Mouse (Mus musculus): Measurements from ENCODE around the gene Olfm2. TPM values are rescaled to one million over a fixed set of nuclear protein-coding genes. Genes with fewer than 3 reads are reported as not detected.

Olfm2 gene
- polyA plus RNA-seq, 1 experiment from 2014 or later: 0.25 TPM

GRCm38 (mm10) chr9:20737227-20737626, 8.9 kb downstream of the Olfm2 start:
- 70% methylated on average over 2 of the region's 2 CpGs for WGBS (ENCODE audit: insufficient replicate concordance)
- Histone ChIP-seq H3K36me3 (ENCODE audit: control insufficient read depth, insufficient read depth) (no peaks in the 10 kb centered on the region), H3K4me3 (ENCODE audit: low read depth, low read length) (no peak overlapping the region), H3K4me1 (ENCODE audit: control insufficient read depth, low read depth, low read length) (peaks cover 2% of the 10 kb centered on the region), H3K27ac (ENCODE audit: low read length) (no peak overlapping the region), H3K27me3 (ENCODE audit: control insufficient read depth, insufficient read depth, low read depth, low read length) (peaks cover 4% of the 10 kb centered on the region; the same call in 1 of the 2 replicates), H3K9ac (ENCODE audit: low read depth, low read length) (no peak overlapping the region), H3K4me2 (ENCODE audit: low read depth, low read length) (no peak overlapping the region), H3K9me3 (replicated peaks; ENCODE audit: control insufficient read depth, low read length) (no peaks in the 10 kb centered on the region)
- ATAC-seq (ENCODE audit: low read depth): no peak

GRCm38 (mm10) chr9:20734692-20735091, 11.5 kb downstream of the Olfm2 start:
- WGBS (ENCODE audit: insufficient replicate concordance): 39% methylated on average over 3 of the region's 3 CpGs
- Histone ChIP-seq H3K9me3 (replicated peaks; ENCODE audit: control insufficient read depth, low read length) (no peaks in the 10 kb centered on the region), H3K27ac (ENCODE audit: low read length) (no peak overlapping the region), H3K27me3 (ENCODE audit: control insufficient read depth, insufficient read depth, low read depth, low read length) (peaks cover 4% of the 10 kb centered on the region), H3K4me3 (ENCODE audit: low read depth, low read length) (no peak overlapping the region), H3K4me1 (ENCODE audit: control insufficient read depth, low read depth, low read length) (no peaks in the 10 kb centered on the region; the same call in 1 of the 2 replicates), H3K4me2 (ENCODE audit: low read depth, low read length) (no peak overlapping the region), H3K9ac (ENCODE audit: low read depth, low read length) (no peak overlapping the region), H3K36me3 (ENCODE audit: control insufficient read depth, insufficient read depth) (no peaks in the 10 kb centered on the region)
- no peak for ATAC-seq (ENCODE audit: low read depth)

- Histone ChIP-seq H3K9me3 (replicated peaks; ENCODE audit: control insufficient read depth, low read length) (no peaks in the 10 kb centered on the region), H3K9ac (ENCODE audit: low read depth, low read length) (no peak overlapping the region), H3K36me3 (ENCODE audit: control insufficient read depth, insufficient read depth) (no peaks in the 10 kb centered on the region), H3K4me3 (ENCODE audit: low read depth, low read length) (no peak overlapping the region), H3K4me1 (ENCODE audit: control insufficient read depth, low read depth, low read length) (no peaks in the 10 kb centered on the region; the same call in 1 of the 2 replicates), H3K27me3 (ENCODE audit: control insufficient read depth, insufficient read depth, low read depth, low read length) (peaks cover 32% of the 10 kb centered on the region), H3K4me2 (ENCODE audit: low read depth, low read length) (no peak overlapping the region), H3K27ac (ENCODE audit: low read length) (no peak overlapping the region)
- peak; percentile 81 for ATAC-seq (ENCODE audit: low read depth)
- WGBS (ENCODE audit: insufficient replicate concordance): 36% methylated on average over 4 of the region's 4 CpGs
Measured at GRCm38 (mm10) chr9:20731797-20732196, 14.4 kb downstream of the Olfm2 start.

GRCm38 (mm10) chr9:20729451-20729850, 16.7 kb downstream of the Olfm2 start:
- no peak for ATAC-seq (ENCODE audit: low read depth)
- Histone ChIP-seq H3K4me3 (ENCODE audit: low read depth, low read length) (no peak overlapping the region), H3K9me3 (replicated peaks; ENCODE audit: control insufficient read depth, low read length) (no peaks in the 10 kb centered on the region), H3K27ac (ENCODE audit: low read length) (no peak overlapping the region), H3K4me1 (ENCODE audit: control insufficient read depth, low read depth, low read length) (peaks cover 3% of the 10 kb centered on the region; the same call in 1 of the 2 replicates), H3K9ac (ENCODE audit: low read depth, low read length) (no peak overlapping the region), H3K27me3 (ENCODE audit: control insufficient read depth, insufficient read depth, low read depth, low read length) (peaks cover 56% of the 10 kb centered on the region), H3K36me3 (ENCODE audit: control insufficient read depth, insufficient read depth) (no peaks in the 10 kb centered on the region), H3K4me2 (ENCODE audit: low read depth, low read length) (no peak overlapping the region)
- 38% methylated on average over 6 of the region's 6 CpGs for WGBS (ENCODE audit: insufficient replicate concordance)

GRCm38 (mm10) chr9:20727601-20728113, 18.5 kb downstream of the Olfm2 start:
- under 1% methylated on average over 44 of the region's 46 CpGs for WGBS (ENCODE audit: insufficient replicate concordance)
- H3K4me1 ChIP-seq (ENCODE audit: control insufficient read depth, low read depth, low read length): peaks cover 3% of the 10 kb centered on the region; the same call in 1 of the 2 replicates
- no peak overlapping the region for H3K9ac ChIP-seq (ENCODE audit: low read depth, low read length)
- H3K9me3 ChIP-seq (replicated peaks; ENCODE audit: control insufficient read depth, low read length): no peaks in the 10 kb centered on the region
- no peaks in the 10 kb centered on the region for H3K36me3 ChIP-seq (ENCODE audit: control insufficient read depth, insufficient read depth)
- H3K27me3 ChIP-seq (ENCODE audit: control insufficient read depth, insufficient read depth, low read depth, low read length): peaks cover 60% of the 10 kb centered on the region
- H3K4me2 ChIP-seq (ENCODE audit: low read depth, low read length): peak overlapping the region; percentile 65
- peak; percentile 15; the same call in 1 of the 2 replicates for ATAC-seq (ENCODE audit: low read depth)
- H3K27ac ChIP-seq (ENCODE audit: low read length): no peak overlapping the region
- H3K4me3 ChIP-seq (ENCODE audit: low read depth, low read length): peak overlapping the region; percentile 47

GRCm38 (mm10) chr9:20726859-20727600, 19.1 kb downstream of the Olfm2 start:
- Histone ChIP-seq H3K4me3 (ENCODE audit: low read depth, low read length) (peak overlapping the region; percentile 47), H3K27me3 (ENCODE audit: control insufficient read depth, insufficient read depth, low read depth, low read length) (peaks cover 60% of the 10 kb centered on the region), H3K4me1 (ENCODE audit: control insufficient read depth, low read depth, low read length) (peaks cover 3% of the 10 kb centered on the region; the same call in 1 of the 2 replicates), H3K4me2 (ENCODE audit: low read depth, low read length) (peak overlapping the region; percentile 65), H3K36me3 (ENCODE audit: control insufficient read depth, insufficient read depth) (no peaks in the 10 kb centered on the region), H3K27ac (ENCODE audit: low read length) (no peak overlapping the region), H3K9ac (ENCODE audit: low read depth, low read length) (no peak overlapping the region), H3K9me3 (replicated peaks; ENCODE audit: control insufficient read depth, low read length) (no peaks in the 10 kb centered on the region)
- WGBS (ENCODE audit: insufficient replicate concordance): 1% methylated on average over 50 of the region's 54 CpGs
- ATAC-seq (ENCODE audit: low read depth): no peak; the same call in 1 of the 2 replicates

- Histone ChIP-seq H3K4me3 (ENCODE audit: low read depth, low read length) (peak overlapping the region; percentile 47), H3K4me1 (ENCODE audit: control insufficient read depth, low read depth, low read length) (peaks cover 3% of the 10 kb centered on the region; the same call in 1 of the 2 replicates), H3K27me3 (ENCODE audit: control insufficient read depth, insufficient read depth, low read depth, low read length) (peaks cover 60% of the 10 kb centered on the region), H3K9ac (ENCODE audit: low read depth, low read length) (no peak overlapping the region), H3K9me3 (replicated peaks; ENCODE audit: control insufficient read depth, low read length) (no peaks in the 10 kb centered on the region), H3K4me2 (ENCODE audit: low read depth, low read length) (peak overlapping the region; percentile 65), H3K36me3 (ENCODE audit: control insufficient read depth, insufficient read depth) (no peaks in the 10 kb centered on the region), H3K27ac (ENCODE audit: low read length) (no peak overlapping the region)
- WGBS (ENCODE audit: insufficient replicate concordance): 3% methylated on average over 42 of the region's 42 CpGs
- no peak for ATAC-seq (ENCODE audit: low read depth)
Measured at GRCm38 (mm10) chr9:20726134-20726858, 19.9 kb downstream of the Olfm2 start.

GRCm38 (mm10) chr9:20721582-20721981, 24.6 kb downstream of the Olfm2 start:
- Histone ChIP-seq H3K9ac (ENCODE audit: low read depth, low read length) (no peak overlapping the region), H3K4me1 (ENCODE audit: control insufficient read depth, low read depth, low read length) (peaks cover 2% of the 10 kb centered on the region; the same call in 1 of the 2 replicates), H3K4me3 (ENCODE audit: low read depth, low read length) (no peak overlapping the region), H3K9me3 (replicated peaks; ENCODE audit: control insufficient read depth, low read length) (no peaks in the 10 kb centered on the region), H3K4me2 (ENCODE audit: low read depth, low read length) (no peak overlapping the region), H3K27ac (ENCODE audit: low read length) (no peak overlapping the region), H3K36me3 (ENCODE audit: control insufficient read depth, insufficient read depth) (no peaks in the 10 kb centered on the region), H3K27me3 (ENCODE audit: control insufficient read depth, insufficient read depth, low read depth, low read length) (peaks cover 25% of the 10 kb centered on the region)
- 35% methylated on average over 2 of the region's 2 CpGs for WGBS (ENCODE audit: insufficient replicate concordance)
- no peak for ATAC-seq (ENCODE audit: low read depth)

Measured in liver, embryonic 16.5 days (tissue).